Mouse (Mus musculus): ENCODE results near the gene Lrig2. TPM values are rescaled to one million over a fixed set of nuclear protein-coding genes. Genes with fewer than 3 reads are reported as not detected.

Lrig2 gene
- 10 to 100 TPM; 25.8 to 26.8 TPM for total RNA-seq (2021)

GRCm38 (mm10) chr3:104511538-104512423 is at the start of gene Lrig2:
Gene Lrig2 (minus strand): TSS chr3:104511918.
- peak; percentile 99 for DNase-seq (ENCODE audit: extremely low spot score in 1 of 2, low spot score in 2 of 2)
- intact Hi-C loops (cut with DNase I): loop anchor here (5.0 kb wide), 1 partner anchor 171 kb away; no protein-coding TSS in a partner anchor

- intact Hi-C loops (cut with DNase I): no loop called here
Observed at GRCm38 (mm10) chr3:104556624-104557023, 44.9 kb upstream of the Lrig2 start.

GRCm38 (mm10) chr3:104550594-104550993 is 38.9 kb upstream of the Lrig2 start:
- intact Hi-C loops (cut with DNase I): no loop called here

More at GRCm38 (mm10) chr3:104556624-104557023, 44.9 kb upstream of the Lrig2 start:
- DNase-seq (ENCODE audit: extremely low spot score in 1 of 2, low spot score in 2 of 2): no peak

GRCm38 (mm10) chr3:104548367-104549087 is 36.8 kb upstream of the Lrig2 start:
- intact Hi-C loops (cut with DNase I): no loop called here
- DNase-seq (ENCODE audit: extremely low spot score in 1 of 2, low spot score in 2 of 2): no peak

More at GRCm38 (mm10) chr3:104550594-104550993, 38.9 kb upstream of the Lrig2 start:
- no peak for DNase-seq (ENCODE audit: extremely low spot score in 1 of 2, low spot score in 2 of 2)

GRCm38 (mm10) chr3:104543825-104544224 is 32.1 kb upstream of the Lrig2 start:
- no peak for DNase-seq (ENCODE audit: extremely low spot score in 1 of 2, low spot score in 2 of 2)
- intact Hi-C loops (cut with DNase I): loop anchor here (5.0 kb wide), 2 partner anchors 93 to 133 kb away; partner anchors contain the start of gene Slc16a1

GRCm38 (mm10) chr3:104542065-104542429 is 30.3 kb upstream of the Lrig2 start:
- intact Hi-C loops (cut with DNase I): loop anchor here (5.0 kb wide), 2 partner anchors 95 to 135 kb away; partner anchors contain the start of gene Slc16a1
- no peak for DNase-seq (ENCODE audit: extremely low spot score in 1 of 2, low spot score in 2 of 2)

- intact Hi-C loops (cut with DNase I): loop anchor here (5.0 kb wide), 2 partner anchors 96 to 136 kb away; partner anchors contain the start of gene Slc16a1
Observed at GRCm38 (mm10) chr3:104541139-104542064, 29.7 kb upstream of the Lrig2 start.

GRCm38 (mm10) chr3:104540480-104541138 is 28.9 kb upstream of the Lrig2 start:
- DNase-seq (ENCODE audit: extremely low spot score in 1 of 2, low spot score in 2 of 2): no peak
- intact Hi-C loops (cut with DNase I): loop anchor here (5.0 kb wide), 2 partner anchors 97 to 137 kb away; partner anchors contain the start of gene Slc16a1

More at GRCm38 (mm10) chr3:104541139-104542064, 29.7 kb upstream of the Lrig2 start:
- DNase-seq (ENCODE audit: extremely low spot score in 1 of 2, low spot score in 2 of 2): peak; percentile 63 to 67

GRCm38 (mm10) chr3:104533223-104533622 is 21.5 kb upstream of the Lrig2 start:
- intact Hi-C loops (cut with DNase I): no loop called here
- DNase-seq (ENCODE audit: extremely low spot score in 1 of 2, low spot score in 2 of 2): no peak

- intact Hi-C loops (cut with DNase I): no loop called here
- DNase-seq (ENCODE audit: extremely low spot score in 1 of 2, low spot score in 2 of 2): no peak
Observed at GRCm38 (mm10) chr3:104526115-104526882, 14.6 kb upstream of the Lrig2 start.

GRCm38 (mm10) chr3:104525516-104525915 is 13.8 kb upstream of the Lrig2 start:
- intact Hi-C loops (cut with DNase I): no loop called here
- no peak for DNase-seq (ENCODE audit: extremely low spot score in 1 of 2, low spot score in 2 of 2)

GRCm38 (mm10) chr3:104525029-104525428 is 13.3 kb upstream of the Lrig2 start:
- intact Hi-C loops (cut with DNase I): no loop called here
- no peak for DNase-seq (ENCODE audit: extremely low spot score in 1 of 2, low spot score in 2 of 2)

- intact Hi-C loops (cut with DNase I): no loop called here
Observed at GRCm38 (mm10) chr3:104523333-104523871, 11.7 kb upstream of the Lrig2 start.

GRCm38 (mm10) chr3:104521341-104521924 is 9.7 kb upstream of the Lrig2 start:
- intact Hi-C loops (cut with DNase I): no loop called here
- DNase-seq (ENCODE audit: extremely low spot score in 1 of 2, low spot score in 2 of 2): no peak

More at GRCm38 (mm10) chr3:104523333-104523871, 11.7 kb upstream of the Lrig2 start:
- DNase-seq (ENCODE audit: extremely low spot score in 1 of 2, low spot score in 2 of 2): peak in 1 of 2 experiments; percentile 43

GRCm38 (mm10) chr3:104520471-104520870 is 8.8 kb upstream of the Lrig2 start:
- no peak for DNase-seq (ENCODE audit: extremely low spot score in 1 of 2, low spot score in 2 of 2)
- intact Hi-C loops (cut with DNase I): no loop called here

GRCm38 (mm10) chr3:104518931-104519330 is 7.2 kb upstream of the Lrig2 start:
- no peak for DNase-seq (ENCODE audit: extremely low spot score in 1 of 2, low spot score in 2 of 2)
- intact Hi-C loops (cut with DNase I): no loop called here
